In the genomic region with DNA sequence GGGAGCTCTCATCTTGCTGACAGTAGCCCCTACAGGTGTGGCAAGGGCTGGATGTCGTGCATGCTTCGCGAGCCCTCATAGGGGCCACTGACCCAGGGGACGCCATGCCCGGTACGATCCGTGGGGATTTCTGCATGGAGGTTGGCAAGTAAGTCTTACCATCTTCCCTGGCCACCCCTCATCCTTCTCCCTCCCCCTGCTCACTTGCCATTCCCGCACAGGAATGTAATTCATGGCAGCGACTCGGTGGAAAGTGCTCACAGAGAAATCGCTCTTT, we compare ENCODE assay signal across 8 mouse cellular contexts. TPM values are rescaled to one million over a fixed set of nuclear protein-coding genes. Genes with fewer than 3 reads are reported as not detected.
DNase-seq lines count a peak whose midpoint lies in the region; ATAC-seq and TF ChIP-seq lines count a peak whose summit lies in the region.

No protein-coding gene starts in this region.

- no peak for DNase-seq in heart, adult 2 months
- no peak for DNase-seq in heart, adult 8-10 months (ENCODE audit: low spot score)
- no peak for DNase-seq in thymus, adult 2 months
- no peak for DNase-seq in thymus, postnatal 0 days (ENCODE audit: low spot score)
- no peak for DNase-seq in thymus, postnatal 36 days
- no peak for DNase-seq in gastrocnemius, adult 18-20 months (ENCODE audit: low spot score)

- TF ChIP-seq EP300 in heart, adult 2 months (IDR thresholded peaks at IDR 0.05; ENCODE audit: insufficient read depth, low read depth, low read length): 0 out of 2 replicates have a peak, but pooled peaks have one; percentile 13

- no peaks in the 10 kb centered on the region for H3K36me3 ChIP-seq in heart, adult 2 months (ENCODE audit: control insufficient read depth, insufficient read depth, low read length)
- peaks cover 32% of the 10 kb centered on the region for H3K36me3 ChIP-seq in thymus, adult 2 months (ENCODE audit: control insufficient read depth, insufficient read depth, low read length)
- H3K36me3 ChIP-seq in liver, embryonic 12.5 days: peaks cover 71% of the 10 kb centered on the region

- H3K4me3 ChIP-seq in heart, adult 2 months: peak overlapping the region; percentile 93
- H3K4me3 ChIP-seq in thymus, adult 2 months (ENCODE audit: control insufficient read depth, insufficient read depth, low read length): peak overlapping the region; percentile 71
- H3K4me3 ChIP-seq in liver, embryonic 12.5 days: peak overlapping the region; percentile 92

- WGBS in heart, adult 2 months: 51% methylated on average over 11 of the region's 11 CpGs
- 68% methylated on average over 11 of the region's 11 CpGs for WGBS in thymus, adult 2 months
- 51% methylated on average over 11 of the region's 11 CpGs for WGBS in liver, embryonic 12.5 days (ENCODE audit: insufficient replicate concordance)

- no peak for TF ChIP-seq POLR2A in heart, adult 2 months (IDR thresholded peaks at IDR 0.05; ENCODE audit: insufficient read depth, low read depth, low read length)
- no peak for TF ChIP-seq POLR2A in thymus, adult 2 months (IDR thresholded peaks at IDR 0.05; ENCODE audit: control insufficient read depth, extremely low read depth, insufficient read depth, low read length, poor library complexity)

- no peaks in the 10 kb centered on the region for H3K27me3 ChIP-seq in heart, adult 2 months (ENCODE audit: control insufficient read depth, insufficient read depth, low read length)
- H3K27me3 ChIP-seq in thymus, adult 2 months (ENCODE audit: control insufficient read depth, insufficient read depth, low read length): no peaks in the 10 kb centered on the region
- no peaks in the 10 kb centered on the region for H3K27me3 ChIP-seq in liver, embryonic 12.5 days (replicated peaks)

- no peaks in the 10 kb centered on the region for H3K79me2 ChIP-seq in heart, adult 2 months (replicated peaks; ENCODE audit: control insufficient read depth, insufficient read depth, low read length)

- TF ChIP-seq CTCF in heart, adult 2 months (IDR thresholded peaks at IDR 0.05): no peak
- no peak for TF ChIP-seq CTCF in thymus, adult 2 months (IDR thresholded peaks at IDR 0.05; ENCODE audit: borderline replicate concordance, control insufficient read depth, extremely low read depth, insufficient read depth, low read length, poor library complexity)

- no peaks in the 10 kb centered on the region for H3K9me3 ChIP-seq in liver, embryonic 12.5 days (replicated peaks)

- peak overlapping the region; percentile 71 for H3K9ac ChIP-seq in heart, adult 2 months (ENCODE audit: low read depth, low read length)
- H3K9ac ChIP-seq in liver, embryonic 12.5 days: peak overlapping the region; percentile 88

- peak overlapping the region; percentile 97 for H3K4me2 ChIP-seq in liver, embryonic 12.5 days

- intact Hi-C loops in heart, adult 2 months (cut with DNase I): no loop called here

- no peak for ATAC-seq in liver, embryonic 12.5 days
- ATAC-seq in inflammation-experienced regulatory T-cells, adult 6 months: no peak

- H3K4me1 ChIP-seq in heart, adult 2 months (ENCODE audit: control insufficient read depth, insufficient read depth, low read length): peaks cover 3% of the 10 kb centered on the region
- peaks cover 26% of the 10 kb centered on the region for H3K4me1 ChIP-seq in thymus, adult 2 months (replicated peaks; ENCODE audit: control insufficient read depth, insufficient read depth, low read length)
- peaks cover 55% of the 10 kb centered on the region for H3K4me1 ChIP-seq in liver, embryonic 12.5 days

- H3K27ac ChIP-seq in heart, adult 2 months: peak overlapping the region; percentile 92
- no peak overlapping the region for H3K27ac ChIP-seq in thymus, adult 2 months (ENCODE audit: control insufficient read depth, insufficient read depth, low read length)
- peak overlapping the region; percentile 89 for H3K27ac ChIP-seq in liver, embryonic 12.5 days

RNA-seq across cellular contexts. Expression of gene Nme3, which starts 0.6 kb away (rescaled TPM):
- 10 to 100 TPM; 30.7 to 37.7 TPM for total RNA-seq in heart, adult 2 months (2021)
- 46.4 and 55.2 TPM in 2 replicates for polyA plus RNA-seq in heart, adult 2 months (2012; rRNA removed)
- total RNA-seq in heart, adult 8-10 months (2022): 10 to 100 TPM; 29.0 to 31.4 (median 29.5) TPM
- 63.3 and 76.7 TPM in 2 replicates for polyA plus RNA-seq in thymus, adult 2 months (2012; rRNA removed)
- 47.7 and 57.2 TPM in 2 replicates for polyA plus RNA-seq in thymus, postnatal 0 days (2015; fragmentation: Nextera tagmentation; extraction: Ambion mirVana)
- 67.9 and 68.8 TPM in 2 replicates for polyA plus RNA-seq in liver, embryonic 12.5 days (2016; fragmentation: Nextera tagmentation; extraction: Ambion mirVana)
- polyA plus RNA-seq in inflammation-experienced regulatory T-cells, adult 6 months (2017; shearing (Covaris generic)): 10 to 100 TPM; 39.8 to 50.7 (median 45.7) TPM
- total RNA-seq in gastrocnemius, adult 18-20 months (2021): 10 to 100 TPM; 11.8 to 12.3 TPM

RNA-seq across cellular contexts. Expression of gene Mrps34, which starts 2.0 kb away (rescaled TPM):
- 100 to 1,000 TPM in 1 of 2 experiments, 10 to 100 TPM in 1; 95.6 to 102 TPM for total RNA-seq in heart, adult 2 months (2021)
- polyA plus RNA-seq in heart, adult 2 months (2012; rRNA removed): 102 and 133 TPM in 2 replicates
- 100 to 1,000 TPM in 2 of 4 experiments, 10 to 100 TPM in 2; 88.8 to 125 (median 109) TPM for total RNA-seq in heart, adult 8-10 months (2022)
- 146 and 152 TPM in 2 replicates for polyA plus RNA-seq in thymus, adult 2 months (2012; rRNA removed)
- 128 and 136 TPM in 2 replicates for polyA plus RNA-seq in thymus, postnatal 0 days (2015; fragmentation: Nextera tagmentation; extraction: Ambion mirVana)
- 101 and 106 TPM in 2 replicates for polyA plus RNA-seq in liver, embryonic 12.5 days (2016; fragmentation: Nextera tagmentation; extraction: Ambion mirVana)
- 10 to 100 TPM; 68.7 to 85.6 (median 71.2) TPM for polyA plus RNA-seq in inflammation-experienced regulatory T-cells, adult 6 months (2017; shearing (Covaris generic))
- total RNA-seq in gastrocnemius, adult 18-20 months (2021): 10 to 100 TPM; 79.4 to 86.3 TPM

RNA-seq across cellular contexts. Expression of gene Eme2, which starts 2.0 kb away (rescaled TPM):
- total RNA-seq in heart, adult 2 months (2021): 10 to 100 TPM; 16.9 to 18.3 TPM
- 19.3 and 20.3 TPM in 2 replicates for polyA plus RNA-seq in heart, adult 2 months (2012; rRNA removed)
- total RNA-seq in heart, adult 8-10 months (2022): 10 to 100 TPM; 19.4 to 23.5 (median 21.1) TPM
- 48.2 and 55.3 TPM in 2 replicates for polyA plus RNA-seq in thymus, adult 2 months (2012; rRNA removed)
- polyA plus RNA-seq in thymus, postnatal 0 days (2015; fragmentation: Nextera tagmentation; extraction: Ambion mirVana): 19.9 and 24.9 TPM in 2 replicates
- 20.3 and 21.4 TPM in 2 replicates for polyA plus RNA-seq in liver, embryonic 12.5 days (2016; fragmentation: Nextera tagmentation; extraction: Ambion mirVana)
- 10 to 100 TPM; 16.4 to 26.2 (median 26.1) TPM for polyA plus RNA-seq in inflammation-experienced regulatory T-cells, adult 6 months (2017; shearing (Covaris generic))
- total RNA-seq in gastrocnemius, adult 18-20 months (2021): 1 to 10 TPM; 6.5 to 8.4 TPM

RNA-seq across cellular contexts. Expression of gene Spsb3, which starts 10.5 kb away (rescaled TPM):
- total RNA-seq in heart, adult 2 months (2021): 10 to 100 TPM; 30.4 to 33.8 TPM
- polyA plus RNA-seq in heart, adult 2 months (2012; rRNA removed): 47.0 and 66.2 TPM in 2 replicates
- total RNA-seq in heart, adult 8-10 months (2022): 10 to 100 TPM; 25.8 to 29.3 (median 27.7) TPM
- 274 and 285 TPM in 2 replicates for polyA plus RNA-seq in thymus, adult 2 months (2012; rRNA removed)
- 89.2 and 97.8 TPM in 2 replicates for polyA plus RNA-seq in thymus, postnatal 0 days (2015; fragmentation: Nextera tagmentation; extraction: Ambion mirVana)
- polyA plus RNA-seq in liver, embryonic 12.5 days (2016; fragmentation: Nextera tagmentation; extraction: Ambion mirVana): 37.5 and 40.0 TPM in 2 replicates
- polyA plus RNA-seq in inflammation-experienced regulatory T-cells, adult 6 months (2017; shearing (Covaris generic)): 10 to 100 TPM; 48.5 to 53.2 (median 49.1) TPM
- total RNA-seq in gastrocnemius, adult 18-20 months (2021): 10 to 100 TPM; 29.7 to 37.9 TPM

RNA-seq across cellular contexts. Expression of gene Nubp2, which starts 10.8 kb away (rescaled TPM):
- 10 to 100 TPM; 18.2 to 22.7 TPM for total RNA-seq in heart, adult 2 months (2021)
- 17.8 and 17.9 TPM in 2 replicates for polyA plus RNA-seq in heart, adult 2 months (2012; rRNA removed)
- total RNA-seq in heart, adult 8-10 months (2022): 10 to 100 TPM; 17.2 to 20.1 (median 19.2) TPM
- polyA plus RNA-seq in thymus, adult 2 months (2012; rRNA removed): 88.8 and 96.1 TPM in 2 replicates
- polyA plus RNA-seq in thymus, postnatal 0 days (2015; fragmentation: Nextera tagmentation; extraction: Ambion mirVana): 109 and 112 TPM in 2 replicates
- 97.7 and 108 TPM in 2 replicates for polyA plus RNA-seq in liver, embryonic 12.5 days (2016; fragmentation: Nextera tagmentation; extraction: Ambion mirVana)
- 100 to 1,000 TPM in 1 of 3 experiments, 10 to 100 TPM in 2; 75.5 to 104 (median 88.6) TPM for polyA plus RNA-seq in inflammation-experienced regulatory T-cells, adult 6 months (2017; shearing (Covaris generic))
- total RNA-seq in gastrocnemius, adult 18-20 months (2021): 10 to 100 TPM; 11.0 to 11.1 TPM
